Mouse (Mus musculus) hindbrain, postnatal 0 days (tissue): ENCODE data around the gene 2610528A11Rik. TPM values are rescaled to one million over a fixed set of nuclear protein-coding genes. Genes with fewer than 3 reads are reported as not detected.
"Not testable (repeated sequence)": the region's sequence is repeated elsewhere in the genome, so short reads cannot be mapped to it uniquely, and the experiment has no call there.

Experiments
- ATAC-seq: fragments of 200-750 bp; cut with Nextera tagmentation; 2 replicates; pipeline ENCODE4 v1.8.0; 2017; ENCODE audit warnings: mild to moderate bottlenecking, moderate TSS enrichment, moderate library complexity
- DNase-seq: peaks from one replicate; pipeline ENCODE4 v3.0.0-alpha.2; 2015; ENCODE audit warnings: low spot score
- H3K27ac ChIP-seq: fragments of 300-500 bp; sonication (generic); 2 replicates; pipeline ENCODE4 v1.5.1; 2014; ENCODE audit warnings: mild to moderate bottlenecking
- H3K27me3 ChIP-seq: fragments of 300-500 bp; sonication (generic); 2 replicates; pipeline ENCODE4 v1.6.1; 2014; ENCODE audit warnings: low read length, mixed read lengths; ENCODE audit not compliant: insufficient read depth
- H3K36me3 ChIP-seq: fragments of 300-500 bp; sonication (generic); 2 replicates; pipeline ENCODE4 v1.6.1; 2014; ENCODE audit warnings: low read length, mixed read lengths; ENCODE audit not compliant: insufficient read depth
- H3K4me1 ChIP-seq: fragments of 300-500 bp; sonication (generic); 2 replicates; pipeline ENCODE4 v1.6.1; 2014; ENCODE audit warnings: antibody characterized with exemption, low read length, mixed read lengths; ENCODE audit not compliant: insufficient read depth
- H3K4me2 ChIP-seq: fragments of 300-500 bp; sonication (generic); 2 replicates; pipeline ENCODE4 v1.6.1; 2014; ENCODE audit warnings: low read depth, mild to moderate bottlenecking, low read length, moderate library complexity, mixed read lengths
- H3K4me3 ChIP-seq: fragments of 300-500 bp; sonication (generic); 2 replicates; pipeline ENCODE4 v1.5.1; 2014; ENCODE audit warnings: low read length
- H3K9ac ChIP-seq: fragments of 300-500 bp; sonication (generic); replicated peaks from 2 replicates; pipeline ENCODE4 v1.6.1; 2014; ENCODE audit warnings: mild to moderate bottlenecking, low read length, moderate library complexity, mixed read lengths
- H3K9me3 ChIP-seq: fragments of 300-500 bp; sonication (generic); 2 replicates; pipeline ENCODE4 v1.6.1; 2016; ENCODE audit warnings: low read length, mixed read lengths
- CTCF ChIP-seq: IDR thresholded peaks from 2 replicates; pipeline ENCODE4 v1.5.1; 2016; ENCODE audit warnings: antibody characterized with exemption, control low read depth, low read depth
- WGBS: fragments of 180-500 bp; shearing (Covaris S2); extraction: QIAGEN DNeasy Blood & Tissue Kit; methylation state at CpG from one replicate; pipeline ENCODE4 v1.1.7; 2014; 5-methylcytosine and 5-hydroxymethylcytosine counted together
- polyA plus RNA-seq: library from polyadenylated mRNA; unstranded; fragments of >200 nt; fragmentation: Nextera tagmentation; extraction: Ambion mirVana; gene quantifications from 2 replicates; pipeline ENCODE4 v1.2.1, GENCODE M21; 2015
- total RNA-seq: library from RNA; depleted of rRNA; stranded (reverse); fragments of >200 nt; gene quantifications from 2 replicates; pipeline ENCODE4 v1.2.3, GENCODE M21; 2014; rRNA removed

Gene 2610528A11Rik
- total RNA-seq (not detected in 2 replicates), polyA plus RNA-seq (0.66 and 0.73 TPM in 2 replicates)

DNA sequence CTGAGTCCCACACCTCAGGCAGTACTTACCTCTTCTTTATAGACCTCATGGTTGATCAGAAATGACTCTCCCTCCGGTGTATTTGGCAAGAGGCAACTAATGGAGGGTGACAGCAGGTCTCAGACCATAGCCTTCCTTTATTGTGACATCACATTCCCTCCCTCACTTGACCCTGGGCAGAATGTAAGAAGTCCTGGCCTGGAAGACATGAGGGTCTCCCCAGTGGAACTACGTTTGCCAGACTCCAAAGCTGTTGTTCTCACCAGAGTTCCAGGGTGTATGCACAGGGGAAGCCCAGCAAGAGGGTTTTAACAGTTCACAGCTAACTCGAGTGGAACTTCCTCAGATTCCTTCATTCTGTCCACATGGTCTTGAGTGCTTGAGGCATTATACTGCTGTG is at the start of gene 2610528A11Rik:
Gene 2610528A11Rik, minus strand, starts transcription at position 101 of the 400 bp plus-strand sequence.
- H3K4me3 ChIP-seq: no peak within 1 kb of the TSS
- H3K9ac ChIP-seq: no peak within 1 kb of the TSS
- ATAC-seq (no peak), DNase-seq (no peak)
- no peak for TF ChIP-seq CTCF
- no peaks in the 10 kb centered on the region for H3K36me3 ChIP-seq
- H3K27ac ChIP-seq: no peak within 1 kb of the TSS
- WGBS: 64% methylated on average over 3 of the region's 3 CpGs
- no peaks in the 10 kb centered on the region for H3K27me3 ChIP-seq
- H3K4me2 ChIP-seq: no peak within 1 kb of the TSS
- no peaks in the 10 kb centered on the region for H3K9me3 ChIP-seq
- no peaks in the 10 kb centered on the region for H3K4me1 ChIP-seq

DNA sequence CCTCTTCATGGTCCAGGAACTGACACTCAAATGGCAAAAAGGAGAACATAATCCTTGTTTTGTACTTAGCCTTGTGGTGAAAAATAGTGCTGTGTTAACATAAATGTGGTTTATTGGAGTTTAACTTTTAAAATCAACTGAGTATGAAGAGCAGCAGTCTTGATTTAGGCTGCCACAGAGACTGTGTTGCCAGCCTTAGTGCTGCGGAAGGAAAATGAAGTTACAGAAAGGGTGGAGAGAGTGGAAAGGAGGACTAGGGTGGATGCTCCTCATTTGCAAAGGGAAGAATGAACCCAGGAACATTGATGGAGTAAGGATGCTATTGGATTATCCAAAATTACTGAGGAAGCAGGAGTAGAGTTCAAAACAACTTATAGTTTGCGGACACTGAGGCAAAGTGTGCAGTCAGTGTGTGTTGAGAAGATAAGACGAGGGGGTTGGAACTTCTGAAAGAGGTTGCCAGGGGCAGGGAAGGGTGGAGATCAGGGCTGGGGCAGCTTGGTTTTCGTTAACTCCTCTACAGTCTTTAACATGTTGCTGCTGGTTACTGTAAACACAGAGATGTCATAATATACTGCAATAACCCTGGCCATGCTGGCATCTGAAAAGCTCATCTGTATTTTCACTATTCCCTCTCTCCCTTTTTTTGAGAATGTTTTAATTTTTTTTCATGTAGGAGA is 49.6 kb upstream of the 2610528A11Rik start:
- no peak overlapping the region for H3K4me2 ChIP-seq
- no peak for TF ChIP-seq CTCF
- H3K27me3 ChIP-seq: no peaks in the 10 kb centered on the region
- H3K9me3 ChIP-seq: no peaks in the 10 kb centered on the region
- no peak overlapping the region for H3K4me3 ChIP-seq
- ATAC-seq (no peak), DNase-seq (no peak)
- no peak overlapping the region for H3K9ac ChIP-seq
- H3K36me3 ChIP-seq: no peaks in the 10 kb centered on the region
- WGBS: 87% methylated on average over 4 of the region's 4 CpGs
- H3K4me1 ChIP-seq: no peaks in the 10 kb centered on the region
- no peak overlapping the region for H3K27ac ChIP-seq

DNA sequence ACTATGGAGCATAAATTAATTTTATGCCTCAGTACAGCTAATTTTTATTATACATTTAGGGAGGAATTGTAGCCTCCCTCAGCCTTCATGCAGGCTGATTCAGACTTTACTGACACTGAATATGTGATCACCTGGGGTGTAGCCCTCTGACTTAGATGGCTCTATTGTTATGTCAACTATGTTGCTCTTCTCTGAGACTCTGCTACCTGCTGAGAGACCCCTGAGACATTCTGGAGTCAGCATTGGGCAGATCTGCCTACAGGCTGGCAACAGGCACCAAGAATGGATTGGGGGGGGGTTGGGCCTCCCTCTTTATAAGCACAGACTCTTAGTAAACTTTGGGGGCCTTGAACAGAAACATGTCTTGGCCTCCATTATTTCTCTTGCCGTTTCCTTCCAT is 40.6 kb upstream of the 2610528A11Rik start:
- H3K36me3 ChIP-seq: no peaks in the 10 kb centered on the region
- WGBS: 100% methylated on average over 1 of the region's 1 CpGs
- H3K27me3 ChIP-seq: no peaks in the 10 kb centered on the region
- no peak for TF ChIP-seq CTCF
- H3K4me2 ChIP-seq: no peak overlapping the region
- H3K9ac ChIP-seq: no peak overlapping the region
- H3K27ac ChIP-seq: no peak overlapping the region
- H3K9me3 ChIP-seq: no peaks in the 10 kb centered on the region
- DNase-seq (no peak), ATAC-seq (no peak)
- H3K4me3 ChIP-seq: no peak overlapping the region
- no peaks in the 10 kb centered on the region for H3K4me1 ChIP-seq

DNA sequence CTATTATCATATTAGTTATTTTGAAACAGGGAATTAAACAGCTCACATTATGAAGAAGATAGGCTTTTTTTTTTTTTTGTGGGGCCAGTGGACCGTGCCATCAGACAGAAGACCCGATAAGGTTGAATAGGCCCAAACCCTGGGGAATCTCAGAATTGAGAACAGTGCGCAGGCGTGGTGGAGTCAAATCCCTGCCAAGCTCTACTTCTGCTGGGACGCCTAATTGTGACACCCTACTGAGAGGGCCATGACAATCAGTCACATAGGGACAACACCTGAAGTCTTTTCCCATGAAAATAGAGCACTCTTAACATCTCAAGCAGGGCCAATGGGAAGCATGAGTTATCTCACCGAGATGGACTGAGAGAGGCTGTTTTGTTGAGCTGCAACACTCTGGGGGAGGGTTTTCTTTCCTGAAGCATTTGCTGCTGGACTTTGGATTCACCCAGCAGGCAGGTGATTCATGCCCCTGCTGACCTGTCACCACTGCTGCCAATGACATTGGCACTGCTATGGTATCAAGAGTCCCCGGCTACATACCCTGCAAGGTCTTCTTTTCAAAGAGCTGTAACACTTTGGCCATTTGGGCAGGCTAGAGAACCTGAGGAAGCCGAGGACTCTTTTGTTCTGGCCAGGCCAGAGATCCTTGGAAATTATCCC is 25.4 kb upstream of the 2610528A11Rik start:
- Histone ChIP-seq H3K27ac (no peak overlapping the region), H3K36me3 (no peaks in the 10 kb centered on the region), H3K9ac (no peak overlapping the region), H3K4me3 (no peak overlapping the region), H3K4me2 (no peak overlapping the region), H3K4me1 (no peaks in the 10 kb centered on the region), H3K27me3 (no peaks in the 10 kb centered on the region), H3K9me3 (no peaks in the 10 kb centered on the region)
- no peak for DNase-seq
- no peak for TF ChIP-seq CTCF
- WGBS: 48% methylated on average over 8 of the region's 8 CpGs
- no peak for ATAC-seq

DNA sequence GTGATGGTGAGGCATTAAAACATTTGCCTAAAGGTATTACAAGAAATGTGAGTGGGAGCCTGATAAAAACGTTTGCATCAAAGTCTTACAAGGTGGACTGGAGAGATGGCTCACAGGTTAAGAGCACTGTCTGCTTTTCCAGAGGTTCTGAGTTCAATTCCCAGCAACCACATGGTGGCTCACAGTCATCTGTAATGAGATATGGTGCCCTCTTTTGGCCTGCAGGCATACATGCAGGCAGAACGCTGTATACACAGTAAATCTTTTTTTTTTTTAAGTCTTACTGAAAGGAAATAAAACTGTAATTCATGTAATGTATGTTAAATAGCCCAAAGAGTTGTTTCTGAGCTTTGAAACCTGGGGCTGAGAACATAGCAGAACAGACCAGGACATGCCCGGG is 23.8 kb upstream of the 2610528A11Rik start:
- H3K9ac ChIP-seq, H3K27me3 ChIP-seq, ATAC-seq, H3K4me1 ChIP-seq, H3K4me2 ChIP-seq, H3K4me3 ChIP-seq, H3K36me3 ChIP-seq, H3K9me3 ChIP-seq, H3K27ac ChIP-seq, DNase-seq: not testable (repeated sequence)
- 83% methylated on average over 2 of the region's 3 CpGs for WGBS

DNA sequence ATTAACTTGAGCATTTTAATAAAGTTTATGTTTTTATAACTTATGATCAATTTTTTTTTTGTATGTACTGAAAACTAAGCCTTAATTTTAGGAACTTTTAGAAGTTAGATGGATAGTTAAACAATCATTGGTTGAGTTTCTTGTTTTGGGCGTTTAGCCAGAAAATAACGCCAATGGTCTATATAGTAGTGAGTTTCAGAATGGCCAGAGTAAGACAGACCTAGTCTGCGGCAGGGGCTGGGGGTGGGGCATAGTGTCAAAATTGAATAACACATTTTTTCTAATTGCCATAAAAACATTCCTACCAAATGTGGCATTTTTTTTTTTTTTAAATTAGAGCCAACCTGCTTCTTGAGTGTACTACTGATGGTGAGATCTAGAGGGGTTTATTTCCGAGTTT is 22.3 kb upstream of the 2610528A11Rik start:
- no peak for ATAC-seq
- no peak overlapping the region for H3K27ac ChIP-seq
- TF ChIP-seq CTCF: no peak
- H3K4me1 ChIP-seq: 0 out of 2 replicates have a peak, but pooled peaks cover 3% of the 10 kb centered on the region
- DNase-seq: no peak
- H3K36me3 ChIP-seq: peaks cover 12% of the 10 kb centered on the region; the same call in 1 of the 2 replicates
- H3K4me3 ChIP-seq: no peak overlapping the region
- H3K27me3 ChIP-seq: no peaks in the 10 kb centered on the region
- H3K9ac ChIP-seq: no peak overlapping the region
- no peaks in the 10 kb centered on the region for H3K9me3 ChIP-seq
- 81% methylated on average over 4 of the region's 4 CpGs for WGBS
- H3K4me2 ChIP-seq: peak overlapping the region; percentile 71; the same call in 1 of the 2 replicates

DNA sequence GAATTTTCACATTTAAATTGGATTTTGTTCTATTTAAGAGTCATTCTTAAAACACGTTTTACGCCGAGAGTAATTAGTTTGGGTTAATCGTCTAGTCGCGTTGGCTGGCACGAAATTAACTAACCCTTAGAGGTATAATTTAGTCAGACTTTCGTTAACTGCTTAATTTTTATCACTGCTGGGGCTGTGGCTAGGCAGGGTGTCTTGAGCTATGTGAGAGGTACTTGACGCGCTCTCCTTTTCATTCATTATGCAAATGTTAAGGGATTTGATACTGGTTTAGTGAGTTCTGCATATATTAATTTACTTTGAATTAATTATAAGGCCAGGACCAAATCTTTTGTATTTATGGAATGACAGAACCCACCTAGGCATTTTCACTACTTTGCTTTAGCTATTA is 21.8 kb upstream of the 2610528A11Rik start:
- H3K9ac ChIP-seq: peak overlapping the region; percentile 89
- H3K4me1 ChIP-seq: 0 out of 2 replicates have a peak, but pooled peaks cover 3% of the 10 kb centered on the region
- no peaks in the 10 kb centered on the region for H3K27me3 ChIP-seq
- H3K9me3 ChIP-seq: no peaks in the 10 kb centered on the region
- ATAC-seq (no peak), DNase-seq (peak; percentile 17)
- no peak for TF ChIP-seq CTCF
- peak overlapping the region; percentile 34; the same call in 1 of the 2 replicates for H3K27ac ChIP-seq
- peaks cover 14% of the 10 kb centered on the region; the same call in 1 of the 2 replicates for H3K36me3 ChIP-seq
- 2% methylated on average over 10 of the region's 10 CpGs for WGBS
- peak overlapping the region; percentile 90 for H3K4me3 ChIP-seq
- H3K4me2 ChIP-seq: peak overlapping the region; percentile 71
